Mouse (Mus musculus): ENCODE measurements around the gene Gm20696. TPM values are rescaled to one million over a fixed set of nuclear protein-coding genes. Genes with fewer than 3 reads are reported as not detected.
A peak's percentile ranks its signal among the peaks of the same experiment; 100 is the strongest.

Gm20696 gene
- total and polyA plus RNA-seq, 3 experiments = 0.59 TPM; not detected in 2

DNA sequence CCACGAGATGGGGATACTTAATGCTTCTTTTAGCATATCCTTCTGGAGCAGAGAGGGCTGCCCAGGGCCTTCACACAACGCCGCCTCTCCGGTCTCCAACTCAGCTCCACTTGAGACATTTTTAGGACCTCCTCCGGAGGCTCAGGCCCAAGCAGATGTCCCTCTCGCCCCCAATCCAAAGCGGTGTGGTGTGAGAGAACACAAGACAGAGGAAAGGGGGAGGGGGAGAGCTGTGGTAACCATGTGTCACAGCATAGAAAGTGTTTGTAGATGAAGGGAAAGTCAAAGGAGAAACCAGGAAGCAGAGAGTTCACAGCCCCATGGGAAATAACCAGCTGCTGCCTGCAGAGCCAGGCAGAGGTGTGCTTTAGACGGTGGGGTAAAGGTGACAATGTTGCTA is 99.7 kb downstream of the Gm20696 start:
- Histone ChIP-seq H3K4me2 (ENCODE audit: insufficient read depth, low read depth, poor library complexity, severe bottlenecking) (no peak overlapping the region), H3K36me3 (replicated peaks in 1 of 2; ENCODE audit: control insufficient read depth in 1 of 2, insufficient read depth in 1 of 2, low read length in 1 of 2) (no peaks in the 10 kb centered on the region), H3K4me1 (ENCODE audit: control insufficient read depth in 1 of 2, insufficient read depth in 2 of 2) (peaks cover 17 to 46% of the 10 kb centered on the region in 2 experiments), H3K27ac (ENCODE audit: insufficient read depth, low read depth) (no peak overlapping the region), H3K9ac (ENCODE audit: insufficient read depth, low read depth) (no peak overlapping the region), H3K9me3 (replicated peaks; ENCODE audit: low read length) (no peaks in the 10 kb centered on the region), H3K27me3 (replicated peaks) (no peaks in the 10 kb centered on the region), H3K4me3 (replicated peaks in 1 of 3; ENCODE audit: low read depth in 2 of 3, low read length in 2 of 3, poor library complexity in 1 of 3) (no peak overlapping the region), H3K79me2 (replicated peaks; ENCODE audit: control insufficient read depth, extremely low read depth, insufficient read depth, poor library complexity, severe bottlenecking) (no peaks in the 10 kb centered on the region)
- TF ChIP-seq IRF4 (IDR thresholded peaks at IDR 0.05; ENCODE audit: low read depth, low read length) (0 out of 2 replicates have a peak, but pooled peaks have one; percentile 13), USF1 (IDR thresholded peaks at IDR 0.05; ENCODE audit: low read depth, low read length) (no peak), ELF1 (IDR thresholded peaks at IDR 0.05; ENCODE audit: low read depth, low read length) (peak; percentile 49; the same call in 1 of the 2 replicates)
- in situ Hi-C loops (cut with MboI; ENCODE audit: low pct_ligation_motif_present, low pct_unique_long_range_greater_than_20kb, low sequenced_read_pairs) = no loop called here
- DNase-seq (ENCODE audit: extremely low read depth) = peak; percentile 39
- dilution Hi-C loops (cut with MboI; ENCODE audit: extremely low pct_ligation_motif_present, extremely low pct_unique_long_range_greater_than_20kb, low sequenced_read_pairs) = no loop called here

DNA sequence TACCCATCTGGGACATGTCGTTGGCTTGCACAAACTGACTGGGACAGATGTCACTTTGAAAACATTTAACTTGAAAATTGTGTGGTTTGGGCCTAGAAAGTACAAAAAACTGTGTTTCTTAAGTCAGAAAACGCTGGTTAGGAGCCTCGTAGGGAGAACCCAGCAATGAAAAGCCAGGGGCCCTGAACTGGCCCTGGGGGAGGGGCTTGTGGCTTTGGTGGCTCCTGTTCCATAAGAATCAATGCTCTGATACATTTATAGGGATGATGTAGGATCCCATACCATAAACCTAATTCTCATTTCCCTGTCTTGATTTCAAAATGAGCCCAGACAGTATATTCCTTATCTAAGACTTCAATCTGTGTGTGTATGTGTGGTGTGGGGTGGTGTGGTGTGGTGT is 101.8 kb downstream of the Gm20696 start:
- no peak overlapping the region for H3K4me2 ChIP-seq (ENCODE audit: insufficient read depth, low read depth, poor library complexity, severe bottlenecking)
- peak overlapping the region; percentile 77 for H3K27ac ChIP-seq (ENCODE audit: insufficient read depth, low read depth)
- in situ Hi-C loops (cut with MboI; ENCODE audit: low pct_ligation_motif_present, low pct_unique_long_range_greater_than_20kb, low sequenced_read_pairs) = no loop called here
- no peaks in the 10 kb centered on the region for H3K36me3 ChIP-seq (replicated peaks in 1 of 2; ENCODE audit: control insufficient read depth in 1 of 2, insufficient read depth in 1 of 2, low read length in 1 of 2)
- H3K27me3 ChIP-seq (replicated peaks) = no peaks in the 10 kb centered on the region
- no peaks in the 10 kb centered on the region for H3K9me3 ChIP-seq (replicated peaks; ENCODE audit: low read length)
- no peak overlapping the region for H3K4me3 ChIP-seq (replicated peaks in 1 of 3; ENCODE audit: low read depth in 2 of 3, low read length in 2 of 3, poor library complexity in 1 of 3)
- DNase-seq (ENCODE audit: extremely low read depth) = peak; percentile 11
- no peaks in the 10 kb centered on the region for H3K79me2 ChIP-seq (replicated peaks; ENCODE audit: control insufficient read depth, extremely low read depth, insufficient read depth, poor library complexity, severe bottlenecking)
- H3K4me1 ChIP-seq (ENCODE audit: control insufficient read depth in 1 of 2, insufficient read depth in 2 of 2) = peaks cover 17 to 49% of the 10 kb centered on the region in 2 experiments
- TF ChIP-seq USF1 (IDR thresholded peaks at IDR 0.05; ENCODE audit: low read depth, low read length) (no peak), ZNF384 (IDR thresholded peaks at IDR 0.05; ENCODE audit: low read depth, low read length) (no peak), ZKSCAN1 (IDR thresholded peaks at IDR 0.05; ENCODE audit: borderline replicate concordance, low read depth, low read length) (no peak), TCF12 (IDR thresholded peaks at IDR 0.05; ENCODE audit: low read depth, low read length) (peak; percentile 35; the same call in 1 of the 2 replicates)
- no peak overlapping the region for H3K9ac ChIP-seq (ENCODE audit: insufficient read depth, low read depth)
- dilution Hi-C loops (cut with MboI; ENCODE audit: extremely low pct_ligation_motif_present, extremely low pct_unique_long_range_greater_than_20kb, low sequenced_read_pairs) = no loop called here

DNA sequence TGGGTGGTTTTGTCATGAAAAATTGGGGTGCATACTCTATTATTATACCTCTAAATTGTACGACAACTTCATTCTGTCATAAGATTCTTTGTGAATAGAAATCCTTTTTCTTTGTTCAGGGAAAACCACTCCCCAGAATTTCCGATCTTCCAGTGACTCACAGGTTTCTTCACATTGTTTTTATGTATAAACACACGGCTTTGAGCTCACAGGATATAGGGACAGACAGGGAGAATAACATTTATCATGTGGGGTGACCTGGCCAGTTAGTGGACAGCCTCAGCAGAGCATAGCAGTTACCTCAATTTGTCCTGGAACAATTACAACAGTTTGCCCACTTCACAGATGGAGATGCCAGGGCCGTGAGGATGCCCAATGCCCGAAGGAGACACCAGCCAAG is 109.6 kb downstream of the Gm20696 start:
- TF ChIP-seq MAFK (IDR thresholded peaks at IDR 0.05; ENCODE audit: insufficient replicate concordance, low read length) (no peak), ZNF384 (IDR thresholded peaks at IDR 0.05; ENCODE audit: low read depth, low read length) (no peak), ZKSCAN1 (IDR thresholded peaks at IDR 0.05; ENCODE audit: borderline replicate concordance, low read depth, low read length) (no peak), MEF2A (IDR thresholded peaks at IDR 0.05; ENCODE audit: borderline replicate concordance, low read depth, low read length) (no peak), SIN3A (IDR thresholded peaks at IDR 0.05; ENCODE audit: low read length) (no peak), NELFE (IDR thresholded peaks at IDR 0.05; ENCODE audit: low read depth, low read length) (no peak), RAD21 (IDR thresholded peaks at IDR 0.05; ENCODE audit: low read depth, low read length) (no peak), TBP (conservative IDR thresholded peaks at IDR 0.05; ENCODE audit: low read depth, low read length) (no peak), IRF4 (IDR thresholded peaks at IDR 0.05; ENCODE audit: low read depth, low read length) (no peak), PAX5 (IDR thresholded peaks at IDR 0.05; ENCODE audit: low read length) (no peak), USF1 (IDR thresholded peaks at IDR 0.05; ENCODE audit: low read depth, low read length) (no peak), POLR2AphosphoS2 (IDR thresholded peaks at IDR 0.05; ENCODE audit: low read depth, low read length) (no peak), TCF12 (IDR thresholded peaks at IDR 0.05; ENCODE audit: low read depth, low read length) (no peak), MAZ (IDR thresholded peaks at IDR 0.05; ENCODE audit: low read depth, low read length) (no peak), KAT2A (IDR thresholded peaks at IDR 0.05; ENCODE audit: insufficient replicate concordance, low read length) (no peak)
- H3K4me1 ChIP-seq (ENCODE audit: control insufficient read depth in 1 of 2, insufficient read depth in 2 of 2) = peaks cover 0 to 3% of the 10 kb centered on the region in 2 experiments; a peak in 1 of 4 replicates
- dilution Hi-C loops (cut with MboI; ENCODE audit: extremely low pct_ligation_motif_present, extremely low pct_unique_long_range_greater_than_20kb, low sequenced_read_pairs) = no loop called here

More for the DNA sequence above, 109.6 kb downstream of the Gm20696 start:
- Histone ChIP-seq H3K9ac (ENCODE audit: insufficient read depth, low read depth) (no peak overlapping the region), H3K9me3 (replicated peaks; ENCODE audit: low read length) (no peaks in the 10 kb centered on the region), H3K4me3 (replicated peaks in 1 of 3; ENCODE audit: low read depth in 2 of 3, low read length in 2 of 3, poor library complexity in 1 of 3) (no peak overlapping the region), H3K36me3 (replicated peaks in 1 of 2; ENCODE audit: control insufficient read depth in 1 of 2, insufficient read depth in 1 of 2, low read length in 1 of 2) (no peaks in the 10 kb centered on the region), H3K79me2 (replicated peaks; ENCODE audit: control insufficient read depth, extremely low read depth, insufficient read depth, poor library complexity, severe bottlenecking) (no peaks in the 10 kb centered on the region), H3K27ac (ENCODE audit: insufficient read depth, low read depth) (no peak overlapping the region), H3K4me2 (ENCODE audit: insufficient read depth, low read depth, poor library complexity, severe bottlenecking) (no peak overlapping the region), H3K27me3 (replicated peaks) (no peaks in the 10 kb centered on the region)
- DNase-seq (ENCODE audit: extremely low read depth) = no peak
- in situ Hi-C loops (cut with MboI; ENCODE audit: low pct_ligation_motif_present, low pct_unique_long_range_greater_than_20kb, low sequenced_read_pairs) = no loop called here
